Mouse (Mus musculus) T-helper 1 cell (primary cell): ENCODE data around the gene Akap6.
"Not testable (repeated sequence)": the region's sequence is repeated elsewhere in the genome, so short reads cannot be mapped to it uniquely, and the experiment has no call there.

ENCODE experiments used
- in situ Hi-C: fragments of 300-600 bp; cut with MboI, MseI; formaldehyde crosslinking; loops from one replicate; pipeline ENCODE4 v1.15.1; 2025; ENCODE audit warnings: high pct_unique_total_duplicates

Gene Akap6

GRCm38 (mm10) chr12:52711857-52712640 is 12.9 kb downstream of the Akap6 start:
- in situ Hi-C loops = no loop called here

GRCm38 (mm10) chr12:52718392-52718791 is 19.2 kb downstream of the Akap6 start:
- in situ Hi-C loops = no loop called here

- in situ Hi-C loops = no loop called here
Measured at GRCm38 (mm10) chr12:52719232-52719631, 20.0 kb downstream of the Akap6 start.

- in situ Hi-C loops = no loop called here
Measured at GRCm38 (mm10) chr12:52719681-52720080, 20.5 kb downstream of the Akap6 start.

- in situ Hi-C loops = not testable (repeated sequence)
Measured at GRCm38 (mm10) chr12:52724039-52724615, 24.9 kb downstream of the Akap6 start.

- in situ Hi-C loops = no loop called here
Measured at GRCm38 (mm10) chr12:52726434-52727231, 27.4 kb downstream of the Akap6 start.

GRCm38 (mm10) chr12:52729396-52729795 is 30.2 kb downstream of the Akap6 start:
- in situ Hi-C loops = no loop called here

- in situ Hi-C loops = not testable (repeated sequence)
Measured at GRCm38 (mm10) chr12:52735161-52735560, 36.0 kb downstream of the Akap6 start.

GRCm38 (mm10) chr12:52737151-52737550 is 38.0 kb downstream of the Akap6 start:
- in situ Hi-C loops = no loop called here

- in situ Hi-C loops = no loop called here
Measured at GRCm38 (mm10) chr12:52739326-52739725, 40.1 kb downstream of the Akap6 start.

GRCm38 (mm10) chr12:52741801-52742200 is 42.6 kb downstream of the Akap6 start:
- in situ Hi-C loops = no loop called here

- in situ Hi-C loops = no loop called here
Measured at GRCm38 (mm10) chr12:52750006-52750405, 50.8 kb downstream of the Akap6 start.

- in situ Hi-C loops = no loop called here
Measured at GRCm38 (mm10) chr12:52755649-52756048, 56.5 kb downstream of the Akap6 start.

- in situ Hi-C loops = no loop called here
Measured at GRCm38 (mm10) chr12:52757881-52758280, 58.7 kb downstream of the Akap6 start.

GRCm38 (mm10) chr12:52764046-52764445 is 64.9 kb downstream of the Akap6 start:
- in situ Hi-C loops = no loop called here

GRCm38 (mm10) chr12:52764810-52765209 is 65.6 kb downstream of the Akap6 start:
- in situ Hi-C loops = no loop called here

GRCm38 (mm10) chr12:52769561-52769960 is 70.4 kb downstream of the Akap6 start:
- in situ Hi-C loops = no loop called here

GRCm38 (mm10) chr12:52771931-52772330 is 72.7 kb downstream of the Akap6 start:
- in situ Hi-C loops = no loop called here

- in situ Hi-C loops = no loop called here
Measured at GRCm38 (mm10) chr12:52772494-52773280, 73.5 kb downstream of the Akap6 start.

- in situ Hi-C loops = no loop called here
Measured at GRCm38 (mm10) chr12:52773847-52774246, 74.7 kb downstream of the Akap6 start.

GRCm38 (mm10) chr12:52774382-52774781 is 75.2 kb downstream of the Akap6 start:
- in situ Hi-C loops = no loop called here

GRCm38 (mm10) chr12:52780216-52780615 is 81.0 kb downstream of the Akap6 start:
- in situ Hi-C loops = no loop called here
